Comparison of ENCODE assay signal across 1 mouse cellular context in the genomic region with DNA sequence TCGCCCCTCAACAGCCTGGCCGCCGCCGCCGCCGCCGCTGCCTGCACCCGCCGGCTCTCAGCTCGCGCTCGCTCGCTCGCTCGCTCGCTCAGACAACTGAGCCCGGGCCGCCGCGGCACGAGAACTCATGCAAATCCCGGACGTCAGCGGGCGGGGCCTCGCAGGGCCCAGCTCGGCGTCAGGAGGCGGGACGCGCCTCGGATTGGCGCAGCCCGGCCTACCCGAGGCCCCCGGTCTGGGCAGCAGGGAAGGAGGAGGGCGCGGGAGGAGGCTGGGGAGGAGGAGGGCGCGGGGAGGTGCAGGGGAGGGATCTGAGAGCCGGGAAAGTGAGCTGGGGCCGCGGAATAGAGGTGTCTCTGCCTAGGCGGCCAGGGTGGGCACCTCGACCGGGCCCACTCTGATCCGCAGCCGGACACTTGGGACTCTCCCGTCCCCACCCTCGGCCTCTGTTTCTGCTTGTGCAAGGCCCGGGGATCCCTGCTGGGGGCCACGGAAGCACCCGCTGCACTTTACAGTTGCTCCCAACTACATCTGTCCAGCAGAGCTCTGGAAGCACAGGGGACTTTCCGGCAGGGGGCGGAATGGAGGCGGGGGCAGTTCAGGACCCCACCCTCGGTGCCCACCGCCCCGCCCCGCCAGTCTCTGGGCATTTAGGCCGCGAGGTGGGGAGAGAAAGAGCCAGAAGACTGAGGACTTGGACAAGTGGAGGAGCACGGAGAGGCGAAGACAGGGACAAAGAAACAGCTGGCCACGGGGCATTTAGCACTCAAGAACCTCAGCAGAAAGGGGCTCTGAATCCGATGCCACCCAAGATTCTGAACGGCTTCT.
TF ChIP-seq lines count a peak whose summit lies in the region.

A gene (minus strand): TSS at position 78 of the 828 bp plus-strand sequence.

TF ChIP-seq in myocyte, 11 proteins besides CTCF, POLR2A, EP300 and RAD21 (continued from another document):
- TF ChIP-seq SRF (IDR thresholded peaks at IDR 0.05; ENCODE audit: control insufficient read depth, insufficient read length, low read depth) (no peak), POLR2AphosphoS2 (IDR thresholded peaks at IDR 0.05; ENCODE audit: insufficient read length, low read depth) (peak; percentile 81), MYOG (IDR thresholded peaks at IDR 0.05; ENCODE audit: control insufficient read depth in 1 of 3, insufficient read depth in 1 of 3, insufficient read length in 2 of 3, low read depth in 2 of 3) (no peak), CEBPB (IDR thresholded peaks at IDR 0.05; ENCODE audit: insufficient read depth, poor library complexity, severe bottlenecking) (no peak), MAX (IDR thresholded peaks at IDR 0.05; ENCODE audit: low read depth) (no peak), MYOD1 (IDR thresholded peaks at IDR 0.05; ENCODE audit: control insufficient read depth in 1 of 3, insufficient read length in 2 of 3, low read depth in 2 of 3) (peak in 1 of 3 experiments; percentile 3), USF1 (IDR thresholded peaks at IDR 0.05; ENCODE audit: low read depth) (no peak)
